In the genomic region with DNA sequence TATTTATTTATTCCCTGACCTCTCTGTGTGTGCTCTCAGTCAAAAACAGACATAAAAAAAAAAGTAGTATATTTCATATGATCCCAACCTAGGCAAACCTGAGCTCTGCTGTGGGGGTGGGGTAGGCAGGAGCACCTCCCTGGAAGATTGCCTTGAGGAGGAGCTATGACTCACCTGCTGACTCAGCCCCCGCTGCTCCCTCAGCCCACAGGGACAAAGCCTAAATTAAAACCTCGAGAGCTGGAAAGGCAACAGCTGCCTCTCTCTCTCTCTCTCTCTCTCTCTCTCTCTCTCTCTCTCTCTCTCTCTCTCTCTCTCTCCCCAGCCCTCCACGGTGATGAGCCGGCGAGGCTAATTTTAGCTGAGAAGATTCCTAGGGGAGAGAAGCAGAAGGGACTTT, we compare ENCODE assay signal across 8 mouse cellular contexts. TPM values are rescaled to one million over a fixed set of nuclear protein-coding genes. Genes with fewer than 3 reads are reported as not detected.
DNase-seq lines count a peak whose midpoint lies in the region; ATAC-seq and TF ChIP-seq lines count a peak whose summit lies in the region.

No protein-coding gene starts in this region.

- no peaks in the 10 kb centered on the region for H3K9me3 ChIP-seq in forebrain, embryonic 11.5 days (ENCODE audit: control insufficient read depth, low read length)

- DNase-seq in layer of hippocampus, adult 11-12 months (ENCODE audit: low spot score) = peak; percentile 75
- no peak for DNase-seq in layer of hippocampus, postnatal 10 days (ENCODE audit: low spot score in 2 of 2)
- DNase-seq in gastrocnemius, postnatal 36 days = peak; percentile 55 to 64
- DNase-seq in left cerebral cortex, adult 9 months (ENCODE audit: low spot score in 2 of 2) = peak; percentile 84 to 91
- peak; percentile 46 for DNase-seq in urinary bladder, postnatal 25 days (ENCODE audit: low spot score)
- DNase-seq in forebrain, embryonic 11.5 days (ENCODE audit: low spot score) = no peak
- DNase-seq in thymus, adult 18-20 months = no peak

- no peaks in the 10 kb centered on the region for H3K27me3 ChIP-seq in forebrain, embryonic 11.5 days (ENCODE audit: control insufficient read depth, insufficient read depth, low read length)

- 54% methylated on average over 3 of the region's 5 CpGs for WGBS in forebrain, embryonic 11.5 days

- no peak overlapping the region for H3K9ac ChIP-seq in forebrain, embryonic 11.5 days (ENCODE audit: low read length)

- H3K36me3 ChIP-seq in forebrain, embryonic 11.5 days (ENCODE audit: control insufficient read depth, insufficient read depth, low read length) = no peaks in the 10 kb centered on the region

- TF ChIP-seq POLR2A in bone marrow macrophage, adult 2 months (IDR thresholded peaks at IDR 0.05; ENCODE audit: borderline replicate concordance, low read depth, low read length) = no peak

- peak overlapping the region; percentile 90 for H3K27ac ChIP-seq in bone marrow macrophage, adult 2 months (ENCODE audit: insufficient read depth, low read depth, low read length)
- H3K27ac ChIP-seq in forebrain, embryonic 11.5 days (ENCODE audit: low read depth, low read length) = no peak overlapping the region

- ATAC-seq in forebrain, embryonic 11.5 days (replicated peaks; ENCODE audit: low FRiP score) = no peak

- H3K4me3 ChIP-seq in bone marrow macrophage, adult 2 months (ENCODE audit: insufficient read depth, low read length) = peak overlapping the region; percentile 38; the same call in 1 of the 2 replicates
- no peak overlapping the region for H3K4me3 ChIP-seq in forebrain, embryonic 11.5 days (ENCODE audit: low read depth, low read length)

- H3K4me1 ChIP-seq in bone marrow macrophage, adult 2 months (ENCODE audit: control insufficient read depth, insufficient read depth, low read length) = peaks cover 36% of the 10 kb centered on the region
- 0 out of 2 replicates have a peak, but pooled peaks cover 1% of the 10 kb centered on the region for H3K4me1 ChIP-seq in forebrain, embryonic 11.5 days (replicated peaks; ENCODE audit: control insufficient read depth, insufficient read depth, low read length)

- TF ChIP-seq CTCF in bone marrow macrophage, adult 2 months (IDR thresholded peaks at IDR 0.05; ENCODE audit: low read depth, low read length) = no peak

- no peak overlapping the region for H3K4me2 ChIP-seq in forebrain, embryonic 11.5 days (ENCODE audit: low read depth, low read length, severe bottlenecking)

- intact Hi-C loops in gastrocnemius, postnatal 36 days (cut with DNase I) = loop anchor here (5.0 kb wide), 1 partner anchor 46 kb away; no protein-coding TSS in a partner anchor

RNA-seq across cellular contexts. Expression of gene Tmod1, which starts 49.1 kb away (rescaled TPM):
- total RNA-seq in layer of hippocampus, postnatal 10 days (2021) = 1 to 10 TPM; 7.7 to 8.3 TPM
- polyA plus RNA-seq in bone marrow macrophage, adult 2 months (2012; ENCODE audit: insufficient read depth, insufficient read length, missing spikeins) = 0.89 and 1.2 TPM in 2 replicates
- total RNA-seq in gastrocnemius, postnatal 36 days (2021) = 100 to 1,000 TPM; 199 to 210 TPM
- 2.6 and 2.8 TPM in 2 replicates for polyA plus RNA-seq in forebrain, embryonic 11.5 days (2014; fragmentation: Nextera tagmentation; extraction: Ambion mirVana)

RNA-seq across cellular contexts. Expression of gene Ncbp1, which starts 50.6 kb away (rescaled TPM):
- total RNA-seq in layer of hippocampus, postnatal 10 days (2021) = 10 to 100 TPM; 52.6 to 56.5 TPM
- 24.5 and 24.7 TPM in 2 replicates for polyA plus RNA-seq in bone marrow macrophage, adult 2 months (2012; ENCODE audit: insufficient read depth, insufficient read length, missing spikeins)
- total RNA-seq in gastrocnemius, postnatal 36 days (2021) = 10 to 100 TPM; 10.4 to 12.2 TPM
- 147 TPM in 2 replicates for polyA plus RNA-seq in forebrain, embryonic 11.5 days (2014; fragmentation: Nextera tagmentation; extraction: Ambion mirVana)

RNA-seq across cellular contexts. Expression of gene Tstd2, which starts 50.6 kb away (rescaled TPM):
- total RNA-seq in layer of hippocampus, postnatal 10 days (2021) = 10 to 100 TPM; 17.4 to 23.2 TPM
- 30.8 and 34.2 TPM in 2 replicates for polyA plus RNA-seq in bone marrow macrophage, adult 2 months (2012; ENCODE audit: insufficient read depth, insufficient read length, missing spikeins)
- 10 to 100 TPM in 1 of 2 experiments, 1 to 10 TPM in 1; 8.7 to 10.8 TPM for total RNA-seq in gastrocnemius, postnatal 36 days (2021)
- polyA plus RNA-seq in forebrain, embryonic 11.5 days (2014; fragmentation: Nextera tagmentation; extraction: Ambion mirVana) = 45.7 and 53.8 TPM in 2 replicates

Comparison
In these comparisons a context has a peak if more than half of its experiments do, and no peak if none do; other contexts are left out.
1. DNase-seq: peak in layer of hippocampus, adult 11-12 months (single experiment), gastrocnemius, postnatal 36 days (2 of 2), left cerebral cortex, adult 9 months (2 of 2) and urinary bladder, postnatal 25 days (single experiment); none in layer of hippocampus, postnatal 10 days (0 of 2), forebrain, embryonic 11.5 days (single experiment) and thymus, adult 18-20 months (0 of 2).
2. RNA of gene Tmod1, which starts 49.1 kb away (total RNA-seq): 199 to 210 TPM in gastrocnemius, postnatal 36 days; 7.7 to 8.3 TPM in layer of hippocampus, postnatal 10 days; every median in the first group is over 10 times any median in the second.
3. RNA of gene Ncbp1, which starts 50.6 kb away (total RNA-seq): 52.6 to 56.5 TPM in layer of hippocampus, postnatal 10 days; 10.4 to 12.2 TPM in gastrocnemius, postnatal 36 days; every median in the first group is over 4 times any median in the second.